Mouse (Mus musculus) ES-CJ7 (cell line): ENCODE results near the gene Olfr1417.

Source experiments
- DNase-seq: peaks from one replicate; pipeline ENCODE4 v3.0.0; 2011; ENCODE audit warnings: low read depth, low spot score

Olfr1417 gene

DNA sequence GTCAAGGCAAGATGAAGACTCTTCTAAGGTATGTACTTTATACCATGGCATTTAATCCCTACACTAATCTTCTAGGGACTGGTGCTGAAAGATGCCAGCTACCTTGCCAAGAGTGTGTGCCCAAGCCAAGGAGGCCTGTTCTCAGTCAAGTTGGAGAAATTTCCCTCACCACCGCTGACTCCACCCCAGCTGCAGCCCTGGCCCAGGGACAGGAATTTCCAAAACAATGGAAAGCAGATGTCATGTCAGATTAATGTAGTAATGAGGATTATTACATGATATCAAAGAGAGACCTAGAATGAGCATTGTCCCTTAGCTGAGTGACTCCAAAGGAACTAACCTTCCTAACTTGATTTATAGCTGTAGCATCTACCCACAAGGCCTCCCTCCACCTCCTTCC, 28.2 kb downstream of the Olfr1417 start:
- DNase-seq = no peak

DNA sequence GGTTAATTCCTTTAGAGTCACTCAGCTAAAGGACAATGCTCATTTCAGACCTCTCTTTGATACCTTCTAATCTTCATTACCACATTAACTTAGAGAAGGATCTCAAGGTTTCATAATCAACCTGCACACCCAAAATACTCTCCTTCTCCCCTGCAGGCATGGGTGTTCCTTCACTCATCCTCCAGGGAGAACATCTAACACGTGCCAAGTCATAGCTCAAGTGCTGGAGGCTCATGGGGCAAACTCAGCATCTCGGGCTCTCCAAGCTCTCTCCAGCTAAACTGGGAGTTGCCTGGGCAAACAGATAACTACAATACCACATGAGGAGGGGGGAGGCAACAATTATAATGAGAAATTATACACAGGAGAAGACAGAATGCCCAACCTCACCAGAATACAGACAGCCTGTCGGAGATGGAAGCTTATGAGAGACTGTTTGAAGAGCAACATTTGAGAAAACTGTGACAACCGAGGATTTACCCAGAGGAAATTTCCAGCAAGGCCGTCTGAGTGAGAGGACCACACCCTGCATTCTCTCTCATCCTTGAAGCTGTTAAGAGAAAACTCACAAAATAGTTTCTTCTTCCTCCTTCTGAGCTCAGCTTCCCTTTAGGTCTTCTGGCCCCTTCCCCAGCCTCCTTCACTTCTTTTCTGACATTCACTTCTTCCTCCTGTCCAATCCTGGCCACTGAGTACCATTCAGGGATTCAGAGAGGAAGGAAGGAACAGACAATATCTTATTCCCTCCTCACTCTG, 28.8 kb downstream of the Olfr1417 start:
- no peak for DNase-seq

DNA sequence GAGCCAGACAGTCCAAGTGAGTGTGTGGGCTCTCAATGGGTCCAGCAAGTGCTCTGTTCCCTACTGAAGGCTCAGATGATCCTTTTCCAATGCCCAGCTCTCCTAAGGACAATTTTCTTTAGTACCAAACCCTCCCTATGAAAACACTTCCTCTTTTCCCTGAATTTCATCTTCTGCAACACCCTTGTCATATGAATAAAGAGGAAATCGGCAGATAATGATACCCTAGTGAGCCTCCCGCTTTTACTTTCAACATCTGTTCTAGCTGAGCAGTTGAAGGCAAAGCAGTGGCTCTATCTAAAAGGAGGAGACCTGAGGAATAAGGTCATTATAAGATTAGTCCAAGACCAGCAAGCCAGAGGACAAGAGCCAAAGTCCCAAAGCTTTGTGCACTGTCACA, 30.6 kb downstream of the Olfr1417 start:
- no peak for DNase-seq

DNA sequence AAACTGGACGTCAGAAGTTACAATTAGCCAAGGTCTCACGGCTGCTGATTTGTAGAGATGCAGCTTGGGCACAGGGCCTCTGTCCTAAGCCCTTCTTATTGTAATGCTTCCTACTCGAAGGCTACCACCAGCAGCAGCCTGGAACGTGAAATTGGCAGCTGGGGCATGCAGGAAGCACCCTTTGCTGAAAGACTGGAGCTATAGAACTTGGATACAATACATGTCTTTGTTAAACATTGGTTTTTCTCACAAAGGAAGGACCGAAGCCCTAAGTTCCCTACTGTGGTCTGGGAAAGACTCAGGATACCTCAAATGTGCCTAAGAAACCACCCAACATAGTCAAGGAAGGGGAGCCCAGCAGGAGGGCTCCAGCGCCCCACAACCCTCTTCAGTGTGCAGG, 31.2 kb downstream of the Olfr1417 start:
- peak; percentile 21 for DNase-seq

DNA sequence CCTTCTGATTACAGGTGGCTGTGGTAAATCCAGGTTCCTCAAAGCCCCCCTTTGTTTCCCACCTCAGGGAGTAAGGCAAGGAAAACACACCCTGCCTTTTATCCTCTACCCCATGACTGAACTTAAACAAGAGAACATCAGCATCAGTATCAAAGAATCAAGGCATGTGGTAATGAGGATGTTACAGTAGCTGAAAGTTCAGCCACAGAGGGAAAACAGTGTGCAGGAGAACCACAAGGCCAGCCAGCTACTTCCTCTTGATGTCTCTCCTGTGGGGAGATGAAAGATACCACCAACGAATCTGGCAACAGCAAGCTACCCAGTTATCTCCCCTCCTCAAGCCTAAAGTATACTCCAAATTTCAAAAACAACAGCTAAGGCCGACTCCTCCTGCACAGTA, 31.8 kb downstream of the Olfr1417 start:
- DNase-seq = peak; percentile 34

DNA sequence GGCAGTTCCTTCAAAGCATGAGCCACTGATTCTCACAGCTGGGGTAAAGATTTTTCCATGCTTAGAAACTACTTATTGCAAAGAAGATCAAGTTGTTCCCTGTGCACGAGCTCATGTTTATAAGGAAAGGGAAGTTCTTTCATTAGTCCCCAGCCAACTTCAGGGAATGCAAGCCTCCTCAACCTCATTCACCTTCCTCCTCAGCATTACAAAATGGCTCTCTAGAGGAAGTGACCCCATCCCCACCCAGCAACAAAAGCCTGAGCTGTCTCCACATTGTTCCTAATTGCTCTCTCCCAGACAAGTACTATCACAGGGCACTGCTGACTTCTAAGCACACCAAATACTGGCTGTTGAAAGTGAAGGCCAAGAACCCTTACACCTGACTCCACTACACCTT, 34.6 kb downstream of the Olfr1417 start:
- peak; percentile 25 for DNase-seq

DNA sequence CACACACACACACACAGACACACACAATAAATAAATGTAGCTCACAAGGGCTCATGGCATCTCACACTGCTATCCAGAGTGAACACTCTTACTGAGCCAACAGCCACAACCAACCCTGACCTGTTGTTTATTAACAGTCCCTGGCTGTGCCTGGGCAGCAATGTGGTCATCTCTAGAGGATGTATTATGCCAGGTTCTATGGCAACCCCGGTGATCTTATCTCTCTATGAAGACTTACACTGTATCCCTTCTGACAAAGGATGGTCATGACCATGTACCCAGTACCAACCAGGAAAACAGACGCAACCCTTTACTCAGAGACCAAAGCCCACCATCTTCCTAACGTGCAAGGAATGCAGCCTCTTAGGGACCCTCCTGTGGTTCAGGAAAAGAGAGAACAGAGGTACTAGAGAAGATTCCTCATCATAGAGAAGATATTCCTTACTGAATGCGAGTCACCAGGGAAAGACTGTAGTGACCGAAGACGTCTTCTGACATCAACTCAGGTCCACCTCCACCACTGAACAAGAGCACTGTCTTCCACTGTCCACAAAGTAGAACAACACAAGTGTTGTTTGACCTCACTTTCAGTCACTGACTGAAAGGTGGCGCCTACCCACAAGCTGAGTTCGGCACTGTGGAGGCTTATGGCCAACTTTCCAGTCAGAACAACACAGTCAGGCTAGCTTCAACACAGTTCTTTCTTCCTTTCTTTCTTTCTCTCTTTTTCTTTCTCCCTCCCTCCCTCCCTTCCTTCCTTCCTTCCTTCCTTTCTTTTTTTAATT, 38.3 kb downstream of the Olfr1417 start:
- peak; percentile 18 for DNase-seq

DNA sequence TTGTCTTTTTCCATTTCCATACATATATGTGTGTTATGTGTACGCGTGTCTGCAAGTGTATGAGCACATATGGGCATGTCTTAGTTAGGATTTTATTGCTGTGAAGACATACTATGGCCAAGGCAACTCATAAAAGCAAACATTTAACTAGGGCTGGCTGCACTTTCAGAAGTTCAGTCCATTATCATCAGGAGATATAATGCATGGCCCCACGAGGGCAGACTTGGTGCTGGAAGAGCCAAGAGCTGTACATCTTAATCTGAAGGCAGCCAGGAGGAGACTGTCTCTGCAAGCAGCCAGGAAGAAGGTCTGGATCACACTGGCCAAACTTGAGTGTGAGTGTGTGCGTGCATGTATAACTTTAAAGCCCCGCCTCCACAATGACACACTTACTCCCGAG, 44.6 kb downstream of the Olfr1417 start:
- DNase-seq = no peak

DNA sequence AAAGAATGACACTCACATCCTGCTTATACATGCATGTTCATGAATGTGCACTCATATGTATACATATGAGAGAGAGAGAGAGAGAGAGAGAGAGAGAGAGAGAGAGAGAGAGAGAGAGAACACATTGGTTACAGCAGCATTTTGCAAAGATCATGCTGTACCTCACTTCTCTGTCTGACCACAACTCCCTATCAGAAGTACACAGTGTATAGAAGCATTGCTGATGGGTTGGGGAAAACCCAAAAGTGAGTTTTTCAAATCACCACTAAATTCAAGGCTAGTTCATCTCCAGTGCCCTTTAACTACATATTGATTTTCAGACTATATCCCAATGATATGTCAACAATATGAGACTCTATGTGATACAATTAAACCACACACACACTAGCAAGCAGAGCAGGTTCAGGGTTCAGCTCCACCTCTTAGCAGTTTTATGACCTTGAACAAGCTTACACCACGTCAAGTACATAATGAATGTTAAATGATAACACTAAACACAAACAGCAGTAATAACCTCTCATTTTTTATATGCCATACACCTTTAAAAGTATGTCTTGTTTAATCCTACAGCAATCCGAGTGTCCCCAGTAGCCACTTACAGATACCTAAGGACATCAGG, 45.2 kb downstream of the Olfr1417 start:
- no peak for DNase-seq

DNA sequence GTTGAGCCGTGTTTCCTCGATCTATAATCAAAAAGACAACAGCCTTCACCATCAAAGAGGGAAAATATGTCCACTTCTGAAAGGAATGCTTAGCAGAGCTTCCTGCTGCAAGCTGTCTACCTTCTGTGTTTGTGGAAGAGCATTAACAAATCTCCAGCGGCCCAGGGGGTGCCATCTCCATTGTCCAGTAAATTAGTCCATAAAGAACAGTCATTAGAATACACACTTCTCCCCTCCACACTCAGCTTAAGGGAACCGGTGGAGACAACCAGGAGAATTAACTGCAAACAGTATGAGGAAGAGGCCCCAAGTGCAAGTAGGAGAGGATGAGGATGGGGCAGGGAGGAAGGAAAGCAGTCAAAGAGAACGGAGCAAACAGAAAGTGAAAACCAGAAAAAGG, 47.2 kb downstream of the Olfr1417 start:
- DNase-seq = peak; percentile 18

DNA sequence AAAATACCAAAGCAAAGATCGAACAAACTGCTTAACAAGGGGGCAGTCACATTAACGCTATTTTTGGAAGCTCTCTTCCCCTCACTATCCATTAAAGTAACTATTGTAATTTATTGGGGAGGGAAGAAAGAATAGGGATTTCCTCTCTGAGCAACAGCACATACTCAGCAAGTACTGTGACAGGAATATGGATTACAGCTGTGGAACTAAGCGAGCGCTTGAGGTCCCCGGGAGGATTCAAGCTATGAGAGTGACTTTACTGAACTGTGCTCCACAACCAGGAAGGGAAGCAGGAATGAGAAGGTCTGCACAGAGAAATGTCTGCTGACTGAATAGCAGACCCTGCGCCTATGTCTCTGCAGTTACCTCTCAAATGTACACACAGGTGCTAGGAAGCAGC, 50.1 kb downstream of the Olfr1417 start:
- DNase-seq = no peak

DNA sequence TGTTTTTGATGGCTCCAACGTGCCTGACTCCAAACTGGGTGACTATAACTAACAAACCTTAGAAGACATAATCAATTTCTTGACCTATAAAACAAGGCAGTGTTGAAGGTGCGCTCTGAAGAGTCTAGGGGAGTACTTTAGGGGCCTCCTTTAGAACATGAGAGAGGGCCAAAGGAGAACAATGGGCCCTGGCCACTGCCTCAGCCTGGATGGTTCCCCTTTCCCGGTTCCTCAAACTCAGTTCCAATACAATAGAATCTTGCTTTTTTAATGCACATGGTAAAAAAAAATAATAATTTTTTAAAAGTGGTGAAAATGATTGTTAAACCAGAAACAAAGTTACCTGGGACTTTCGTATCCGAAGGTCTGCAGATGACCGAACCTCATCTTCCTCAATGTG, 51.2 kb downstream of the Olfr1417 start:
- no peak for DNase-seq

DNA sequence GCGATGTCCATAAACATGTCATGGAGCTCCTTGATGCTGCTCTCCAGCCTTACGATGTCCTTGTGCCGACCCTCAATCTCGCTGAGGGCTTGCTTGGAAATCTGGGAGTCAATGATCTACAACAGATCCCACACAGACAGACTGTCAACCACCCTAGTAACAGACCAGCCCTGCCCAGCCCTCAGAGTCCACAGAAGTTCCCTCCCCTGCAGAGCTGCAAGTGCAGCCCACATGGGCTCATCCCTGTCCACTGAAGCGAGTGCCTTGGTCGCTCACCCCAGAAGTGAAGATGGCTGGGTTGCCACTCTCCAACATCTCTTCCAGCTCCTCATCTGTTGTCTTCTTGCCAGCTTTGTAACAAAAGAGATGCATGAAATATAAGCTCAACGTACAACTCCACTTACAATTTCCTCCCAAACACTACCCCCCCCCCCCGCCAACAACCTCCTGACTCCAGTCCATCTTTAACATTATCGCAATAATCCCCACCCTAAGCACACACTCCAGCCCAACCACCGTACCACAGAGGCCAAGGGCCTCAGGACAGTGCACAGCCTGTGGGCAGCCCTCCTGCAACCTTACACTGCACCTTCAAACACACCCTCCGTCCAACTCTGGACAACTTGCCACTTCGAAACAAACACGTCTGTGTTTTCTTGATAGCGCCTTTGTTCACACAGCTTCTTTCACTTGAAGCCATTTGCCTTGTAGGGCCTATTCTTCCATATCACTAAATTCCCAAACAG, 53.4 kb downstream of the Olfr1417 start:
- DNase-seq = no peak

DNA sequence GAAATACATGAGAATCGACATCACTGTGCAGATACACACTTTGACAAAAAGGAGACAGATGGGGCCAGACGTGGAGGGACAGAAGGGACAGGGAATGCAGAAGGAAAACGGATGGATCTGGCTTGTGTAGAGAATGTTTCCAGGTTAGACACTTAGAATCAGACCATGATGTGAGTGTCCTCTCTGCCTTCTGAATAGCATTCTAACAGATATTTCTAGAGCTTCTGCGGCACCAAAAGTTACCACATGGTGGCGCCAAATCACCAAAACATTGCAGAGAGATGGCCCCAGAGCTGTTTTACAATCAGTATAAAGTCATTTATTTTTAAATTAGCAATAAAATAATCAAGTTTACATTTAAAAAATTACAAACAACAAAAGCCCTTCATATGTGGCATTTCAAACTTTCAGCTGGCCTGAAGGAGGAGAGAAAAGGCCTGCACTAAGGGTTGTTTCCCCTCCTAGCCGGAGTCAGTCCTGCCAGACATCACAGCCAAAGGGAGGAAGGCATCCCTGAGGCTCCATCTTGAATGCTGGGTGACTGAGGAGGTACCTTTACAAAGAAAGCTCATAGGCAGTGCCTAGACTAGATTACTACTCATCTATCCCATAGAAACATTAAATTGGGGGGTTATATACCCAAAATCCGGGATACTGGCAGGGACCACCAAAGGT, 61.7 kb downstream of the Olfr1417 start:
- DNase-seq = peak; percentile 49
